Mouse (Mus musculus) lung, adult 2 months (tissue): ENCODE data around the gene Npr1.

Experiments
- CTCF ChIP-seq: fragments of 200-500 bp; IDR thresholded peaks from 2 replicates; pipeline ENCODE4 v1.5.1; 2011; ENCODE audit warnings: mild to moderate bottlenecking, low read length, control low read depth; ENCODE audit not compliant: insufficient read depth
- POLR2A ChIP-seq: fragments of 200-500 bp; IDR thresholded peaks from 2 replicates; pipeline ENCODE4 v1.6.1; 2011; ENCODE audit warnings: low read depth, mild to moderate bottlenecking, control low read depth, low read length, borderline replicate concordance; ENCODE audit errors: extremely low read depth

GRCm38 (mm10) chr3:90505216-90505615 lies 39.5 kb upstream of the Npr1 start:
- TF ChIP-seq CTCF (no peak), POLR2A (no peak)
